Mouse (Mus musculus) intestine, postnatal 0 days (tissue): ENCODE data around the gene G6pdx. TPM values are rescaled to one million over a fixed set of nuclear protein-coding genes. Genes with fewer than 3 reads are reported as not detected.

Experiments used
- ATAC-seq: fragments of 200-750 bp; cut with Nextera tagmentation; 2 replicates; pipeline ENCODE4 v1.8.0; 2017; ENCODE audit warnings: mild to moderate bottlenecking, moderate TSS enrichment, moderate library complexity
- H3K27ac ChIP-seq: fragments of 300-500 bp; sonication (generic); 2 replicates; pipeline ENCODE4 v1.5.1; 2014; ENCODE audit warnings: mild to moderate bottlenecking, low read depth, low read length, moderate library complexity
- H3K27me3 ChIP-seq: fragments of 300-500 bp; sonication (generic); replicated peaks from 2 replicates; pipeline ENCODE4 v1.6.1; 2014; ENCODE audit warnings: low read length, mixed read lengths; ENCODE audit not compliant: control insufficient read depth, insufficient read depth
- H3K36me3 ChIP-seq: fragments of 300-500 bp; sonication (generic); 2 replicates; pipeline ENCODE4 v1.6.1; 2014; ENCODE audit warnings: mild to moderate bottlenecking, moderate library complexity; ENCODE audit not compliant: control insufficient read depth, insufficient read depth
- H3K4me1 ChIP-seq: fragments of 300-500 bp; sonication (generic); replicated peaks from 2 replicates; pipeline ENCODE4 v1.6.1; 2014; ENCODE audit warnings: antibody characterized with exemption, low read length, mixed read lengths; ENCODE audit not compliant: control insufficient read depth, insufficient read depth
- H3K4me2 ChIP-seq: fragments of 300-500 bp; sonication (generic); replicated peaks from 2 replicates; pipeline ENCODE4 v1.6.1; 2014; ENCODE audit warnings: low read depth, mild to moderate bottlenecking, moderate library complexity
- H3K4me3 ChIP-seq: fragments of 300-500 bp; sonication (generic); 2 replicates; pipeline ENCODE4 v1.5.1; 2014; ENCODE audit warnings: low read depth, low read length
- H3K9ac ChIP-seq: fragments of 300-500 bp; sonication (generic); 2 replicates; pipeline ENCODE4 v1.6.1; 2014; ENCODE audit warnings: mild to moderate bottlenecking, low read depth, low read length
- H3K9me3 ChIP-seq: fragments of 300-500 bp; sonication (generic); 2 replicates; pipeline ENCODE4 v1.6.1; 2016; ENCODE audit warnings: mixed run types; ENCODE audit not compliant: control insufficient read depth
- CTCF ChIP-seq: sonication (generic); IDR thresholded peaks from 2 replicates; pipeline ENCODE4 v1.5.1; 2016; ENCODE audit warnings: low read depth, mild to moderate bottlenecking, control low read depth, antibody characterized with exemption, moderate library complexity
- WGBS: fragments of 180-500 bp; shearing (Covaris S2); extraction: QIAGEN DNeasy Blood & Tissue Kit; methylation state at CpG from one replicate; pipeline ENCODE4 v1.1.7; 2014; 5-methylcytosine and 5-hydroxymethylcytosine counted together
- polyA plus RNA-seq: library from polyadenylated mRNA; unstranded; fragments of >200 nt; fragmentation: Nextera tagmentation; extraction: Ambion mirVana; gene quantifications from 2 replicates; pipeline ENCODE4 v1.2.1, GENCODE M21; 2015

The G6pdx gene
- polyA plus RNA-seq, 1 experiment from 2014 or later = 14.5 TPM

GRCm38 (mm10) chrX:74392535-74393443 lies 36.2 kb downstream of the G6pdx start, which contains the start of the genes Fam3a and Ikbkg:
Gene Fam3a (minus strand): TSS chrX:74393272.
Gene Ikbkg (plus strand): TSS chrX:74393290.
- Histone ChIP-seq H3K4me2 (peak within 1 kb of the TSS; percentile 66), H3K27ac (peak within 1 kb of the TSS; percentile 86), H3K4me1 (no peaks in the 10 kb centered on the region), H3K9me3 (no peaks in the 10 kb centered on the region), H3K4me3 (peak within 1 kb of the TSS; percentile 46), H3K27me3 (no peaks in the 10 kb centered on the region), H3K9ac (peak within 1 kb of the TSS; percentile 78), H3K36me3 (0 out of 2 replicates have a peak, but pooled peaks cover 2% of the 10 kb centered on the region)
- 17% methylated on average over 29 of the region's 30 CpGs for WGBS
- TF ChIP-seq CTCF = peak; percentile 80
- ATAC-seq = peak; percentile 99

GRCm38 (mm10) chrX:74388153-74388552 lies 40.8 kb downstream of the G6pdx start:
- H3K4me1 ChIP-seq = no peaks in the 10 kb centered on the region
- no peaks in the 10 kb centered on the region for H3K27me3 ChIP-seq
- H3K27ac ChIP-seq = no peak overlapping the region
- H3K36me3 ChIP-seq = 0 out of 2 replicates have a peak, but pooled peaks cover 2% of the 10 kb centered on the region
- TF ChIP-seq CTCF = no peak
- no peak overlapping the region for H3K4me3 ChIP-seq
- no peaks in the 10 kb centered on the region for H3K9me3 ChIP-seq
- no peak overlapping the region for H3K9ac ChIP-seq
- ATAC-seq = no peak
- no peak overlapping the region for H3K4me2 ChIP-seq

GRCm38 (mm10) chrX:74384451-74384850 lies 44.5 kb downstream of the G6pdx start:
- no peak overlapping the region for H3K27ac ChIP-seq
- H3K4me1 ChIP-seq = no peaks in the 10 kb centered on the region
- ATAC-seq = no peak
- H3K27me3 ChIP-seq = no peaks in the 10 kb centered on the region
- no peak overlapping the region for H3K4me3 ChIP-seq
- WGBS = 80% methylated on average over 2 of the region's 2 CpGs
- H3K9me3 ChIP-seq = no peaks in the 10 kb centered on the region
- H3K36me3 ChIP-seq = no peaks in the 10 kb centered on the region
- TF ChIP-seq CTCF = no peak
- no peak overlapping the region for H3K9ac ChIP-seq
- H3K4me2 ChIP-seq = no peak overlapping the region

GRCm38 (mm10) chrX:74372888-74373549 lies 56.0 kb downstream of the G6pdx start, which contains the start of the genes Ubl4a and Slc10a3:
Gene Ubl4a (minus strand): TSS chrX:74373218.
Gene Slc10a3 (minus strand): TSS chrX:74373349.
- Histone ChIP-seq H3K36me3 (no peaks in the 10 kb centered on the region), H3K4me1 (no peaks in the 10 kb centered on the region), H3K9me3 (no peaks in the 10 kb centered on the region), H3K27me3 (no peaks in the 10 kb centered on the region), H3K27ac (peak within 1 kb of the TSS; percentile 50; the same call in 1 of the 2 replicates), H3K4me2 (peak within 1 kb of the TSS; percentile 64), H3K4me3 (peak within 1 kb of the TSS; percentile 45), H3K9ac (peak within 1 kb of the TSS; percentile 45; the same call in 1 of the 2 replicates)
- peak; percentile 91 for ATAC-seq
- TF ChIP-seq CTCF = no peak
- 26% methylated on average over 32 of the region's 32 CpGs for WGBS

- ATAC-seq = peak; percentile 84
- TF ChIP-seq CTCF = peak; percentile 51
- H3K27me3 ChIP-seq = no peaks in the 10 kb centered on the region
- 22% methylated on average over 45 of the region's 49 CpGs for WGBS
- peak overlapping the region; percentile 67 for H3K4me2 ChIP-seq
- peak overlapping the region; percentile 54 for H3K4me3 ChIP-seq
- H3K4me1 ChIP-seq = no peaks in the 10 kb centered on the region
- peak overlapping the region; percentile 70 for H3K9ac ChIP-seq
- H3K9me3 ChIP-seq = no peaks in the 10 kb centered on the region
- no peaks in the 10 kb centered on the region for H3K36me3 ChIP-seq
- peak overlapping the region; percentile 62; the same call in 1 of the 2 replicates for H3K27ac ChIP-seq
Measured at GRCm38 (mm10) chrX:74368209-74368909, 60.6 kb downstream of the G6pdx start.

GRCm38 (mm10) chrX:74367512-74367911 lies 61.5 kb downstream of the G6pdx start:
- H3K27ac ChIP-seq = no peak overlapping the region
- H3K4me1 ChIP-seq = no peaks in the 10 kb centered on the region
- H3K36me3 ChIP-seq = no peaks in the 10 kb centered on the region
- H3K27me3 ChIP-seq = no peaks in the 10 kb centered on the region
- WGBS = 58% methylated on average over 10 of the region's 10 CpGs
- H3K4me3 ChIP-seq = peak overlapping the region; percentile 54
- no peaks in the 10 kb centered on the region for H3K9me3 ChIP-seq
- TF ChIP-seq CTCF = no peak
- peak overlapping the region; percentile 67 for H3K4me2 ChIP-seq
- peak overlapping the region; percentile 70; the same call in 1 of the 2 replicates for H3K9ac ChIP-seq
- no peak for ATAC-seq

Other genes with a start within 250 kb of the G6pdx start
- gene Flna, start 179.4 kb downstream of the G6pdx start, polyA plus RNA-seq = 155 and 170 TPM in 2 replicates
- gene Emd, start 174.5 kb downstream of the G6pdx start, polyA plus RNA-seq = 13.8 and 14.6 TPM in 2 replicates
- 485 and 521 TPM in 2 replicates for gene Rpl10, start 158.4 kb downstream of the G6pdx start, polyA plus RNA-seq
- gene Taz, start 147.3 kb downstream of the G6pdx start, polyA plus RNA-seq = 64.0 and 64.8 TPM in 2 replicates
- gene Dnase1l1, start 146.9 kb downstream of the G6pdx start, polyA plus RNA-seq = 24.7 and 26.2 TPM in 2 replicates
- 111 and 115 TPM in 2 replicates for gene Atp6ap1, start 132.1 kb downstream of the G6pdx start, polyA plus RNA-seq
- gene Gdi1, start 124.2 kb downstream of the G6pdx start, polyA plus RNA-seq = 63.9 and 72.4 TPM in 2 replicates
- 35.6 and 42.9 TPM in 2 replicates for gene Fam50a, start 116.2 kb downstream of the G6pdx start, polyA plus RNA-seq
- 0.93 and 1.3 TPM in 2 replicates for gene Plxna3, start 100.1 kb downstream of the G6pdx start, polyA plus RNA-seq
- gene Lage3, start 75.6 kb downstream of the G6pdx start, polyA plus RNA-seq = 58.3 and 62.2 TPM in 2 replicates
- gene Ubl4a, start 56.0 kb downstream of the G6pdx start, polyA plus RNA-seq = 77.4 and 78.1 TPM in 2 replicates
- 16.9 and 18.3 TPM in 2 replicates for gene Slc10a3, start 55.8 kb downstream of the G6pdx start, polyA plus RNA-seq
- 20.9 and 22.0 TPM in 2 replicates for gene Fam3a, start 35.9 kb downstream of the G6pdx start, polyA plus RNA-seq
- 12.0 and 12.7 TPM in 2 replicates for gene Ikbkg, start 35.9 kb downstream of the G6pdx start, polyA plus RNA-seq
- not detected in 2 replicates for gene Gm6880, start 52.2 kb upstream of the G6pdx start, polyA plus RNA-seq
- not detected in 2 replicates for gene Olfr1326-ps1, start 145.7 kb upstream of the G6pdx start, polyA plus RNA-seq
- not detected in 2 replicates for gene Olfr1325, start 163.5 kb upstream of the G6pdx start, polyA plus RNA-seq
- 1.1 and 1.3 TPM in 2 replicates for gene Gm5640, start 216.4 kb upstream of the G6pdx start, polyA plus RNA-seq